22 mouse cellular contexts compared by ENCODE assay signal in the genomic region with DNA sequence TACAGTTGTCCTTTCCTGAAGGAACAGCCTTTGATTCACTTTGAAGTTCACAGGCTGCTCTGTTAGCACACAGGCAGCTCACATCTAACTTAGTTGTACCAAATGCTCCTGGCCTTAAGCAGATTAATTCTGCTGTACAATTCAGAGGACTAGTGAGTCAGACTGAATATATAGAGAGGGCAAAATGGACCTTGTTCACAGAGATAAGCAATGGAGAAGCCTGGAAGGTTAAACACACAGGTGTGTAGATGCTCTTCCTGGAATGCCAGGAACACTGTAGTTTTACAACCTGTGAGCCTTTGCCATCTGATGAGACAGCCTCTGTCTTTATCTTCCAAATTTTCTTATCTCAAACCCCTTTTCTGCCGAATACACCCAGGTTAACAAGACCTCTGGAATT. TPM values are rescaled to one million over a fixed set of nuclear protein-coding genes. Genes with fewer than 3 reads are reported as not detected.
"Had no signal": no experiment of that assay in that cellular context is flagged by ENCODE, and none has a peak within 500 bp of the region (broad histone marks: within the 10 kb centered on the region; RNA-seq: fewer than 3 reads in every experiment).

No protein-coding gene starts in this region.

- H3K9me3 ChIP-seq: heart, embryonic 10.5 days; heart, embryonic 12.5 days; heart, embryonic 13.5 days; heart, embryonic 15.5 days; hindbrain, embryonic 10.5 days; hindbrain, embryonic 12.5 days; hindbrain, embryonic 13.5 days; hindbrain, embryonic 15.5 days; kidney, embryonic 15.5 days had no signal

- H3K4me3 ChIP-seq: heart, embryonic 10.5 days; heart, embryonic 12.5 days; heart, embryonic 13.5 days; heart, embryonic 15.5 days; hindbrain, embryonic 10.5 days; hindbrain, embryonic 12.5 days; hindbrain, embryonic 13.5 days; hindbrain, embryonic 15.5 days; kidney, embryonic 15.5 days; layer of hippocampus, adult 2 months; left cerebral cortex, adult 2 months had no signal

- H3K36me3 ChIP-seq: heart, embryonic 10.5 days; heart, embryonic 12.5 days; heart, embryonic 13.5 days; heart, embryonic 15.5 days; hindbrain, embryonic 10.5 days; hindbrain, embryonic 12.5 days; hindbrain, embryonic 13.5 days; hindbrain, embryonic 15.5 days; kidney, embryonic 15.5 days had no signal

- H3K27me3 ChIP-seq: heart, embryonic 12.5 days; heart, embryonic 13.5 days; heart, embryonic 15.5 days; hindbrain, embryonic 12.5 days; hindbrain, embryonic 13.5 days; hindbrain, embryonic 15.5 days; kidney, embryonic 15.5 days had no signal

- H3K9ac ChIP-seq: heart, embryonic 12.5 days; heart, embryonic 13.5 days; heart, embryonic 15.5 days; hindbrain, embryonic 12.5 days; hindbrain, embryonic 13.5 days; hindbrain, embryonic 14.5 days; hindbrain, embryonic 15.5 days; kidney, embryonic 15.5 days had no signal

- H3K4me1 ChIP-seq: heart, embryonic 10.5 days; heart, embryonic 12.5 days; heart, embryonic 13.5 days; heart, embryonic 15.5 days; hindbrain, embryonic 10.5 days; hindbrain, embryonic 12.5 days; hindbrain, embryonic 13.5 days; hindbrain, embryonic 15.5 days; kidney, embryonic 15.5 days had no signal

- H3K4me2 ChIP-seq: heart, embryonic 11.5 days; heart, embryonic 12.5 days; heart, embryonic 13.5 days; heart, embryonic 15.5 days; hindbrain, embryonic 12.5 days; hindbrain, embryonic 13.5 days; hindbrain, embryonic 14.5 days; hindbrain, embryonic 15.5 days; kidney, embryonic 15.5 days had no signal

- ATAC-seq: hindbrain, embryonic 16.5 days; hindbrain, postnatal 0 days; inflammation-experienced regulatory T-cells, adult 6 months had no signal

- H3K27ac ChIP-seq: heart, embryonic 10.5 days; heart, embryonic 13.5 days; heart, embryonic 15.5 days; hindbrain, embryonic 10.5 days; hindbrain, embryonic 12.5 days; hindbrain, embryonic 13.5 days; hindbrain, embryonic 14.5 days; hindbrain, embryonic 15.5 days; hindbrain, postnatal 0 days; kidney, embryonic 15.5 days; kidney, postnatal 0 days; layer of hippocampus, adult 2 months; left cerebral cortex, adult 2 months had no signal

RNA-seq across cellular contexts. Expression of gene Synpr, which starts 29.7 kb away (rescaled TPM):
- total RNA-seq: heart, postnatal 10 days; heart, postnatal 14 days; heart, postnatal 4 days; hematopoietic stem cell, adult 5-6 weeks had no signal
- polyA plus RNA-seq: inflammation-experienced regulatory T-cells, adult 6 months; kidney, adult 2 months had no signal
